Mouse (Mus musculus) heart, adult 2 months (tissue): ENCODE measurements around the gene Slc25a39.
A peak's percentile ranks its signal among the peaks of the same experiment; 100 is the strongest.

Experiments used
- CTCF ChIP-seq: fragments of 200-600 bp; IDR thresholded peaks from 2 replicates; pipeline ENCODE4 v1.8.1; 2022; ENCODE audit warnings: antibody characterized with exemption, mild to moderate bottlenecking, moderate library complexity
- EP300 ChIP-seq: fragments of 200-500 bp; IDR thresholded peaks from 2 replicates; pipeline ENCODE4 v1.6.1; 2011; ENCODE audit warnings: low read depth, low read length, control low read depth; ENCODE audit not compliant: insufficient read depth

DNA sequence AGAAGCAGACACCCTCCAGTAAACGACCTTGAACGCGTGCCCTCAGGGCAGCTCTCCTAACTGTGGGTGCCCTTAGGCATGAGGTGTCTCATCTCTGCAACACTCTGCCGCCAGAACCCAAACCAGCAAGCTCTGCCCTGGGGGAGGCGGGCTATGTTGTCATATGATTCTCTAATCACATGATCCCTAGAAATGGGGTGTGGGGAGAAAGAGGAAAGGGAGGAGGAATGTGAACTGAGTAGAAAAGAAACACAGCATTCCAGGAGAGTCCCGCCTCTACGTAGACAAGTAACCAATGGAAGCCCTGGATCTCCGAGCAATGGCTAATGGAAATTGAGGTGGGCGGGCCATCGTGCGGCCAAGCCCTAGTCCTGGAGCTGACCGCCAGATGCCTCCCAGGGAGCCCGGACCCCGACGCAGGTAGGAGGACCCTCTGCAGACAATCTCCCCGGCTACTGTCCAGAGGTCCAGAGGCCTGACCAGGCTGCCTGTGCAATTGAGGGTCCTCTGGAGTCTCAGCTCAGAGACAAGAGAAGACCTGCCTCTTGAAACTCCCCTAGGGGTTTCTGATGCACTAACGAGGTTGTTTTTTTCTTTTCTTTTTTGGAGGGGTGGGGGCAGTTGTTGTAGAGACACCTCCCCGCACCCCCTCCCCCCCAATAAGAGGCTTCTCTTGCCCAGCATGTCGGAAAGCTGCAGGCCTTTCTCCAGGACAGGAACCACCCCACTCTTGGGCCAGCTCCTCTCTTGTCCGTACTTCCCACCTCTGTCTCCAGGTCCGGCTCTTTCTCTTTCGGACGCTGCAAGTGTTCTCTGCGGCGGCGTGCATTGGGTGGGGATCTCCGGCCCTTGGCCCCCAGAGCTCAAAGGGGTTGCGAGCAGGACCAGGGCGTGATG is 22.6 kb upstream of the Slc25a39 start, which contains the start of gene Grn:
- TF ChIP-seq EP300 = peak; percentile 74; the same call in 1 of the 2 replicates
- TF ChIP-seq CTCF = no peak
